Mouse (Mus musculus): Measurements from ENCODE around the gene Scrn3. TPM values are rescaled to one million over a fixed set of nuclear protein-coding genes. Genes with fewer than 3 reads are reported as not detected.

Scrn3 gene
- polyA plus RNA-seq, 1 experiment from 2014 or later = 15.3 TPM

GRCm38 (mm10) chr2:73302722-73303121, 9.7 kb upstream of the Scrn3 start:
- H3K9me3 ChIP-seq = no peaks in the 10 kb centered on the region
- no peak overlapping the region for H3K27ac ChIP-seq (replicated peaks)
- 94% methylated on average over 9 of the region's 9 CpGs for WGBS
- H3K36me3 ChIP-seq (replicated peaks) = peaks cover 67% of the 10 kb centered on the region
- H3K27me3 ChIP-seq (replicated peaks; ENCODE audit: low read depth, poor library complexity, severe bottlenecking) = no peaks in the 10 kb centered on the region
- H3K4me3 ChIP-seq = no peak overlapping the region
- DNase-seq (ENCODE audit: low spot score) = no peak
- no peaks in the 10 kb centered on the region for H3K4me1 ChIP-seq

DNA sequence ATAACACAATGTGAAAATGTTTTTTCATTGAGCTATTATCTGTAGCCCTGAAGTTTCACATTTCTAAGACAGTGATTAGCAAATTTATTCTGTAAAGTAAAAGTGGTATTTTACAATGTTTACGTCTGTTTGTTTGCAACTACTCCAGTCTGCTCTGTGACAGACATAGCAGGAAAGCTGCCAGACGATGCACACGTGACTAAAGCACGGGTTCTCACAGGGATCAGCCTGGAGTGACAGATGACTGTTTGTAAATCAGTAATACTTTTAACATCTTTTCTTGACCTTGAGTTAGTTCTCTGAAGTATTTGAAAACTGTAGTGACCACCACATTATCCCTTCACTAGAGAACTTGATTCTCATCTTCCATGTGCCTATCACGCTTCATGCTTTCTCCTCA, 7.9 kb upstream of the Scrn3 start:
- H3K4me3 ChIP-seq = no peak overlapping the region
- no peak overlapping the region for H3K27ac ChIP-seq (replicated peaks)
- H3K9me3 ChIP-seq = no peaks in the 10 kb centered on the region
- peaks cover 79% of the 10 kb centered on the region for H3K36me3 ChIP-seq (replicated peaks)
- DNase-seq (ENCODE audit: low spot score) = no peak
- H3K27me3 ChIP-seq (replicated peaks; ENCODE audit: low read depth, poor library complexity, severe bottlenecking) = no peaks in the 10 kb centered on the region
- H3K4me1 ChIP-seq = no peaks in the 10 kb centered on the region
- WGBS = 92% methylated on average over 5 of the region's 5 CpGs

DNA sequence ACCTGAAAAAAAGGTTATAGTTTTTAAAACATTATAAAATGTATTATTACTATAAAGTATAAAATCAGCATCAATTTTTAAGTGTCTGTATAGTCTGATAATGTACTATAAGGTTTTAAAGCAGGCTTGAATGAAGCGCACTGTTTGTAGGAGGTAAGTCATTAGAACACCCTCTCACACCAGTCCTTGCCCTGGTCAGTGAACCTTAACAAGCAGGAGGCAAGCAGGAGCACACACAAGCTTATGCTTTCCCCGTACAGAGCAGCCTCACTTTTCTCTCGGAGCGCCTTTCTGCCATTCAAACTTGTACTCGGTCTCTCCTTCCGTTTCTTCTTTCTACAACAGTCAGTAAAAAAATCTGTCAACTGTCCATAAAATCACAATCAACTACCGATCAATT, 6.4 kb upstream of the Scrn3 start:
- 0 out of 2 replicates have a peak, but pooled peaks cover 2% of the 10 kb centered on the region for H3K4me1 ChIP-seq
- H3K4me3 ChIP-seq = no peak overlapping the region
- H3K9me3 ChIP-seq = no peaks in the 10 kb centered on the region
- no peak for DNase-seq (ENCODE audit: low spot score)
- H3K27me3 ChIP-seq (replicated peaks; ENCODE audit: low read depth, poor library complexity, severe bottlenecking) = no peaks in the 10 kb centered on the region
- H3K27ac ChIP-seq (replicated peaks) = no peak overlapping the region
- 90% methylated on average over 7 of the region's 7 CpGs for WGBS
- H3K36me3 ChIP-seq (replicated peaks) = peaks cover 82% of the 10 kb centered on the region

- Histone ChIP-seq H3K4me1 (peaks cover 15% of the 10 kb centered on the region), H3K27me3 (replicated peaks; ENCODE audit: low read depth, poor library complexity, severe bottlenecking) (no peaks in the 10 kb centered on the region), H3K36me3 (replicated peaks) (peaks cover 24% of the 10 kb centered on the region), H3K4me3 (peak overlapping the region; percentile 74), H3K9me3 (no peaks in the 10 kb centered on the region), H3K27ac (replicated peaks) (peak overlapping the region; percentile 76)
- 52% methylated on average over 14 of the region's 14 CpGs for WGBS
- peak; percentile 42 for DNase-seq (ENCODE audit: low spot score)
These were observed 708 bp downstream of the Scrn3 start for GRCm38 (mm10) chr2:73313117-73313501.

- H3K4me3 ChIP-seq = no peak overlapping the region
- no peak for DNase-seq (ENCODE audit: low spot score)
- H3K36me3 ChIP-seq (replicated peaks) = peaks cover 12% of the 10 kb centered on the region
- no peak overlapping the region for H3K27ac ChIP-seq (replicated peaks)
- no peaks in the 10 kb centered on the region for H3K27me3 ChIP-seq (replicated peaks; ENCODE audit: low read depth, poor library complexity, severe bottlenecking)
- H3K4me1 ChIP-seq = peaks cover 15% of the 10 kb centered on the region
- no peaks in the 10 kb centered on the region for H3K9me3 ChIP-seq
- 89% methylated on average over 3 of the region's 3 CpGs for WGBS
These were observed 1.9 kb downstream of the Scrn3 start for GRCm38 (mm10) chr2:73314311-73314710.

GRCm38 (mm10) chr2:73317426-73317825, 5.0 kb downstream of the Scrn3 start:
- WGBS = 94% methylated on average over 9 of the region's 9 CpGs
- H3K27ac ChIP-seq (replicated peaks) = no peak overlapping the region
- no peaks in the 10 kb centered on the region for H3K27me3 ChIP-seq (replicated peaks; ENCODE audit: low read depth, poor library complexity, severe bottlenecking)
- no peaks in the 10 kb centered on the region for H3K9me3 ChIP-seq
- H3K36me3 ChIP-seq (replicated peaks) = peaks cover 3% of the 10 kb centered on the region; the same call in 1 of the 2 replicates
- H3K4me3 ChIP-seq = no peak overlapping the region
- peaks cover 5% of the 10 kb centered on the region for H3K4me1 ChIP-seq
- DNase-seq (ENCODE audit: low spot score) = no peak

GRCm38 (mm10) chr2:73319218-73319617, 6.8 kb downstream of the Scrn3 start:
- Histone ChIP-seq H3K27ac (replicated peaks) (no peak overlapping the region), H3K27me3 (replicated peaks; ENCODE audit: low read depth, poor library complexity, severe bottlenecking) (no peaks in the 10 kb centered on the region), H3K36me3 (replicated peaks) (peaks cover 3% of the 10 kb centered on the region; the same call in 1 of the 2 replicates), H3K9me3 (no peaks in the 10 kb centered on the region), H3K4me3 (no peak overlapping the region), H3K4me1 (no peaks in the 10 kb centered on the region)
- WGBS = 86% methylated on average over 5 of the region's 5 CpGs
- no peak for DNase-seq (ENCODE audit: low spot score)

DNA sequence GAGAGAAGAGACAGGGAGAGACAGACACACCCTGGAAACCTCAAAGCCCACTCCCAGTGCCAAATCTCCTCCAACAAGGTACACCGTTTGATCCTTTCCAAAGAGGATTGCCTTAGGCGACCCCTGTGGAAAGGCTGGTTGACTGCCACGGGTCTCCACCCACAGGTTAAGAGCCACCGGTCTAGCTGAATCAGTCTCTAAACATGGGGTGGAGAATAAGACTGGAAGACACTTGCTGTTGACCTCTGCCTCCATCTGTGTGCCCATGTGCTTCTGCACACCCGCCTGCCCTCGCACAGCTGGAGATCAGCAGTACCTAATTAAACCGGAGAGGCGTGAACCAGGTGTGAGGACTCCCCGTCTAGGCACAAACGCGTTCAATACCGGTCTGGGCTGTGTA, 10.6 kb downstream of the Scrn3 start:
- no peaks in the 10 kb centered on the region for H3K4me1 ChIP-seq
- H3K9me3 ChIP-seq = no peaks in the 10 kb centered on the region
- no peaks in the 10 kb centered on the region; the same call in 1 of the 2 replicates for H3K36me3 ChIP-seq (replicated peaks)
- no peak overlapping the region for H3K4me3 ChIP-seq
- no peaks in the 10 kb centered on the region for H3K27me3 ChIP-seq (replicated peaks; ENCODE audit: low read depth, poor library complexity, severe bottlenecking)
- no peak overlapping the region for H3K27ac ChIP-seq (replicated peaks)
- WGBS = 72% methylated on average over 12 of the region's 12 CpGs
- no peak for DNase-seq (ENCODE audit: low spot score)

- no peak for DNase-seq (ENCODE audit: low spot score)
- H3K36me3 ChIP-seq (replicated peaks) = no peaks in the 10 kb centered on the region
- WGBS = 93% methylated on average over 5 of the region's 5 CpGs
- no peaks in the 10 kb centered on the region for H3K9me3 ChIP-seq
- no peak overlapping the region for H3K4me3 ChIP-seq
- no peaks in the 10 kb centered on the region for H3K27me3 ChIP-seq (replicated peaks; ENCODE audit: low read depth, poor library complexity, severe bottlenecking)
- H3K27ac ChIP-seq (replicated peaks) = no peak overlapping the region
- no peaks in the 10 kb centered on the region for H3K4me1 ChIP-seq
These were observed 13.5 kb downstream of the Scrn3 start for GRCm38 (mm10) chr2:73325871-73326270.

DNA sequence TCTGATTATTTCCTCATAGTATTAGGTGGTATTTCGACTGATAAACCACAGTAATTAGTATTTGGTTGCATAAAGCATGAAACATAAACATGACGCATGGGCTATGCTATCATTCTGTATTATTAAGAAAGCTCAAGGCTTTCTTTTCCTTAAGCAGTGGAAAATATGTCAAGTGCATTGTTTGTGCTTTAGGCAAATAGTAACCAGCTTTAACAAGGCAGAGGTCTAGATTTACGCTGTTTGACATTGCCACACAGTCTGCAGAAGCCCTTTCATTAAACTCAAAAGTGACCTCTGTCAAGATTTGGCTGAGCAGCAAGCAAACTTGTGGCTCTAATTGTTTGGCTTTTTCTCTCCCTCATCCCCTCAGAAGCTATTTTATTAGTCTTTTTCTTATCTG, 23.5 kb downstream of the Scrn3 start:
- no peaks in the 10 kb centered on the region for H3K4me1 ChIP-seq
- no peak for DNase-seq (ENCODE audit: low spot score)
- H3K27ac ChIP-seq (replicated peaks) = no peak overlapping the region
- no peaks in the 10 kb centered on the region for H3K36me3 ChIP-seq (replicated peaks)
- 93% methylated on average over 3 of the region's 3 CpGs for WGBS
- H3K27me3 ChIP-seq (replicated peaks; ENCODE audit: low read depth, poor library complexity, severe bottlenecking) = no peaks in the 10 kb centered on the region
- no peak overlapping the region for H3K4me3 ChIP-seq
- no peaks in the 10 kb centered on the region for H3K9me3 ChIP-seq

DNA sequence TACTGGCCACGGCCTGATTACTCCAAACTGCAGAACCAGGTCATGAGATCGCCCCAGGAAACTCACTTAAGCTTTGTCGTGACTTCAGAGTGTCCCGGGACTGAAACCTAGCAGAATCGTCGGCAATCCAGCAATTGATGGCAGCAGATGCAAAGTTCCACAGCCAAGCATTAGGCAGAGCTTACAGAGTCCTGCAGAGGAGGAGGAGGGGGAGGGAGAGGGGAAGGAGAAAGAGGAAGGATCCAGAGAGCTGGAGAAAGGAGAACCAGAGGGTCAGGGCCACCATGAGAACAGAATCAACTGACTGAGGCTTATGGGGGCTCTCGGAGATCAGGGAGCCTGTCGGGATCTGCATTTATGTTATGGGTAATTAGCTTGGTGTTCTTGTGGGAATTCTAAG, 26.0 kb downstream of the Scrn3 start:
- WGBS = 77% methylated on average over 8 of the region's 8 CpGs
- H3K4me1 ChIP-seq = no peaks in the 10 kb centered on the region
- H3K4me3 ChIP-seq = no peak overlapping the region
- no peaks in the 10 kb centered on the region for H3K36me3 ChIP-seq (replicated peaks)
- no peaks in the 10 kb centered on the region for H3K9me3 ChIP-seq
- H3K27ac ChIP-seq (replicated peaks) = no peak overlapping the region
- H3K27me3 ChIP-seq (replicated peaks; ENCODE audit: low read depth, poor library complexity, severe bottlenecking) = no peaks in the 10 kb centered on the region
- no peak for DNase-seq (ENCODE audit: low spot score)

DNA sequence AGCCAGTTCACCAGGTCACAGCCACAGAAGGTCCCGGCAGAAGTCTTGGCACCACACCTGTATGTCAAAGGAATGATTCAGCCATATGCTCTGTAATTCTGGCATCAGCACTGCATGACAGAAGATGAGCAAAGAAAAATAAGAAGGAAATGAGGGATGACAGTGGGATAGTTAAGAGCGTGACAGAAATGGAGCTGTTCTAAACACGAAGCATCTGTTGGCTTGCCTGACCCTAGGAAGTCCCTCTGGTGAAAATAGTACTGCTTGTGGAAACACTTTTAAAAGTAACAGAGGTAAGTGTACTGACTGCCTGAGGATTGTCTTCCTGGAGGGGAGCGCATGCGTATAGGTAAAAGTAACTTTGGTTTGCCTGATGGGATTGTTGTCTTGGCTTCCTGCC, 31.3 kb downstream of the Scrn3 start:
- Histone ChIP-seq H3K4me3 (no peak overlapping the region), H3K27me3 (replicated peaks; ENCODE audit: low read depth, poor library complexity, severe bottlenecking) (no peaks in the 10 kb centered on the region), H3K27ac (replicated peaks) (no peak overlapping the region), H3K4me1 (peaks cover 28% of the 10 kb centered on the region), H3K36me3 (replicated peaks) (no peaks in the 10 kb centered on the region), H3K9me3 (no peaks in the 10 kb centered on the region)
- 90% methylated on average over 5 of the region's 5 CpGs for WGBS
- DNase-seq (ENCODE audit: low spot score) = no peak

- H3K36me3 ChIP-seq (replicated peaks) = no peaks in the 10 kb centered on the region
- 75% methylated on average over 4 of the region's 4 CpGs for WGBS
- no peak for DNase-seq (ENCODE audit: low spot score)
These were observed 32.8 kb downstream of the Scrn3 start for GRCm38 (mm10) chr2:73345204-73345603.

More at GRCm38 (mm10) chr2:73345204-73345603, 32.8 kb downstream of the Scrn3 start:
- H3K27ac ChIP-seq (replicated peaks) = no peak overlapping the region
- peaks cover 34% of the 10 kb centered on the region for H3K4me1 ChIP-seq
- H3K9me3 ChIP-seq = no peaks in the 10 kb centered on the region
- H3K27me3 ChIP-seq (replicated peaks; ENCODE audit: low read depth, poor library complexity, severe bottlenecking) = 0 out of 2 replicates have a peak, but pooled peaks cover 2% of the 10 kb centered on the region
- no peak overlapping the region for H3K4me3 ChIP-seq
